Mouse (Mus musculus) left cerebral cortex, adult 2 months (tissue): ENCODE results near the gene 1700092M07Rik. TPM values are rescaled to one million over a fixed set of nuclear protein-coding genes. Genes with fewer than 3 reads are reported as not detected.

Experiments used
- DNase-seq, 2 experiments: peaks; one replicate each; pipeline ENCODE4 v3.0.0; 2021 to 2022; ENCODE audit warnings: low spot score in 2 of 2, mixed read lengths in 1 of 2; ENCODE audit errors: extremely low spot score in 1 of 2
- H3K27ac ChIP-seq: fragments of 200-600 bp; 2 replicates; pipeline ENCODE4 v1.8.1; 2022
- H3K4me3 ChIP-seq: fragments of 200-600 bp; 2 replicates; pipeline ENCODE4 v1.8.1; 2022
- CTCF ChIP-seq: fragments of 200-600 bp; IDR thresholded peaks from 2 replicates; pipeline ENCODE4 v1.8.1; 2022; ENCODE audit warnings: antibody characterized with exemption, mild to moderate bottlenecking, moderate library complexity
- intact Hi-C: fragments of 180-260 bp; cut with DNase I; formaldehyde crosslinking; loops from one replicate; pipeline ENCODE4 v1.15.1; 2025
- total RNA-seq, 2 experiments: library from RNA; stranded (reverse); gene quantifications; 2 replicates each; pipeline ENCODE4 v1.2.3; 2021

Gene 1700092M07Rik
- total RNA-seq, 2 experiments from 2014 or later: 1.4 to 1.8 TPM

DNA sequence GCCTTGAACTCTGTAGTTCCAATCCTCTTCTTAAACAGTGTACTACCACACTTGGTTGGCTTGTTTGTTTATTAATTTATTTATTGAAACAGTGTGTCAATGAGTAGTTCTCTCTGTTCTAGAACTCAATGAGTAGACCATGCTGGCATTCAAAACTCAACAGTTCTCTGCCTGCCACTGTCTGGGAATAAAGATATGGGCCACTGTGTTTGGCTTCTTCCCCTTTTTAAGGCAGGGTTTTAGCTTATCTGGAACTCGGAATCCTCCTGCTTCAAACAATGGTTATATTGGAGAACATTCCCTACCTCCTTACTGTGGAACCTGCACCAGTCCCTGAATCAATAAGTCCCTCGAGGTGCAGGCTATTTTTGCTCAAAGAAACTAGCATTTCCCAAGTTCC, 18.4 kb downstream of the 1700092M07Rik start:
- intact Hi-C loops: no loop called here

DNA sequence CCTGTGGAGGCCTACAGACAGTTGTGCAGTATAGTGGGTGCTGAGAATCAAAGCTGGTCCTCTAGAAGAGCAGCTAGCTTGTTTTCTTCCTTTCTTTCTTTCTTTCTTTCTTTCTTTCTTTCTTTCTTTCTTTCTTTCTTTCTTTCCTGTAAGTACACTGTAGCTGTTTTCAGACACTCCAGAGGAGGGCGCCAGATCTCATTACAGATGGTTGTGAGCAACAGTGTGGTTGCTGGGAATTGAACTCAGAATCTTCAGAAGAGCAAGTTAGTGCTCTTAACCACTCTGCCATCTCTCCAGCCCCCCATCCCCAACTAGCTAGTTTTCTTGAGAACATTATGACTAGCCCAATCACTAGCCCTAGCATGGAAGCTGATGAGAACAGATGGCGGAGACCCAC, 20.2 kb downstream of the 1700092M07Rik start:
- H3K27ac ChIP-seq: no peak overlapping the region
- DNase-seq: no peak
- H3K4me3 ChIP-seq: no peak overlapping the region
- peak; percentile 10; the same call in 1 of the 2 replicates for TF ChIP-seq CTCF
- intact Hi-C loops: no loop called here

More for the DNA sequence above, 18.4 kb downstream of the 1700092M07Rik start:
- DNase-seq: no peak
- H3K27ac ChIP-seq: no peak overlapping the region
- TF ChIP-seq CTCF: no peak
- H3K4me3 ChIP-seq: no peak overlapping the region

GRCm38 (mm10) chr19:8763276-8763675, 22.8 kb downstream of the 1700092M07Rik start:
- H3K4me3 ChIP-seq: no peak overlapping the region
- DNase-seq: no peak
- intact Hi-C loops: no loop called here
- no peak for TF ChIP-seq CTCF
- H3K27ac ChIP-seq: no peak overlapping the region

DNA sequence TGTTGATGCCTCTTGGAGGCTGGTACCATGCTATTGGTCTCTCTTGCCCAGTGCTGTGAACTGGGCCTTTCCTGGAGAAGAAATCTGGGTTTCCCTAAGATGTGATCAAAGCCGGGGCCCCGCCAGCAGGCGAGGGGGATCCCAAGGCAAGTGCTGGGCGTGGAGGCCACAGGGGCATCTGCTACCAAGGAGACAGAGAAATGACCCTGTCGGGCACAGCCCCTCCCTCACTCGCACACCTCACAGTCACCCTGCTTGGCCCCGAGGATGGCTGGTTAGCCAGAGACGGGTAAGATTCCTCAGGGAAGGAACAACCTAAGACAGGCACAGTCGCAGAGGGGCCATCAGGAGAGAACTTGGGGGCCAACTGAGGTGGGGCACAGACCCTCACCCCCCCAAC, 25.0 kb downstream of the 1700092M07Rik start:
- Histone ChIP-seq H3K4me3 (no peak overlapping the region), H3K27ac (no peak overlapping the region)
- intact Hi-C loops: no loop called here
- DNase-seq: no peak
- no peak for TF ChIP-seq CTCF

DNA sequence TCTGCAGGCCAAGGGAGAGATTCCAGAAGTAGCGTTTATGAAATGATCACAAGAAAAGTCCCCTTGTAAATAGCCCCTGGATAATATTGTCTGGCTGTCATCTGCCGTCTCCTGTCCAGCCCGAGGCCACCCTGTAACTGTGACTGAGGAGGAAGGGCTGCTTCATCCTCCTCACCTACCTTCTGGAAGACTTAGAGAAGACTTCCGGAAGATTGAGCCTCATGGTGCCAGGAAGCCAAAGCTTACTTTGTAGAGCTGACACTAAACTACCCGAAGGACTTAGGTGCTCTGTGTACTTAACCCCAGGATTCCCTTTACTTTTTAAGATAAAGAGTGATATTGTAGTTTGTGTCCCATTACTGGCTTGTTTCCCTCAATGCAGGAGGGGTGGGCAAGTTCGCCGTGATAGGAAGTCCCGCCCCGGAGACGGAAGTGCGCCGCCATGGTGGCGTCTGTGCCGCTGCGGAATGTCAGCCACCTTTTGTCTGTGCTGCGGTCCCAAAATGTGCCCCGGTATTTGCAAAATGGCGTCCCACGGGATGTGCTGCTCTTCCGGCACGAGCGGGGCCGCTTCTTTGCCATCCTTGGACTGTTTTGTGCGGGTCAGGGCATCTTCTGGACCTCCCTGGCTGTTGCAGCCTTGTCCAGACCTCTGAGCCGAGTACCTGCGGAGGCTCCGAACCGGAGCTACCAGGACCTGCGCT, 30.2 kb downstream of the 1700092M07Rik start, which contains the start of gene Tmem223:
Tmem223 (plus strand) TSS at position 430 of the 704 bp plus-strand sequence.
- intact Hi-C loops: no loop called here
- DNase-seq: peak; percentile 78 to 79
- H3K27ac ChIP-seq: peak within 1 kb of the TSS; percentile 93
- peak within 1 kb of the TSS; percentile 67 for H3K4me3 ChIP-seq
- TF ChIP-seq CTCF: peak; percentile 6; the same call in 1 of the 2 replicates

DNA sequence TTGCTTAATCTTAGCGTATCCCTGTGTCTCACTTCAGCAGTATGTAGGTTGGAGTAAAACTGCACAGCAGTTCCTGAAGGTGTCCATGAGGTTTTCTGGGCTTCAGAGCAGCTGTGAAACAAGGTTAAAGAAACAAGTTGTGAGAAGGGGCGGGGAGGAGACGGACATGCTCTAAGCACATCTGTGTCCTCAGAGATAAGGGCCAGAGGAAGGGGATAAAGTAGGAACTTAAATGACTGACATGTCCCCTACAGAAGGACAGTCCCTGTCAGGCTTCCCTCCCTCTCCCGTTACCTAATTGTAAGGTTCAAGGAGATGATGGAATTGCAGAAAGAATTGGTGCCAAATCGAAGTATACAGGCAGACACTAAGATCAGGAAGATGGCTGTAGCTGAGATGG, 32.5 kb downstream of the 1700092M07Rik start:
- TF ChIP-seq CTCF: no peak
- no peak for DNase-seq
- intact Hi-C loops: no loop called here
- no peak overlapping the region for H3K27ac ChIP-seq
- no peak overlapping the region for H3K4me3 ChIP-seq

DNA sequence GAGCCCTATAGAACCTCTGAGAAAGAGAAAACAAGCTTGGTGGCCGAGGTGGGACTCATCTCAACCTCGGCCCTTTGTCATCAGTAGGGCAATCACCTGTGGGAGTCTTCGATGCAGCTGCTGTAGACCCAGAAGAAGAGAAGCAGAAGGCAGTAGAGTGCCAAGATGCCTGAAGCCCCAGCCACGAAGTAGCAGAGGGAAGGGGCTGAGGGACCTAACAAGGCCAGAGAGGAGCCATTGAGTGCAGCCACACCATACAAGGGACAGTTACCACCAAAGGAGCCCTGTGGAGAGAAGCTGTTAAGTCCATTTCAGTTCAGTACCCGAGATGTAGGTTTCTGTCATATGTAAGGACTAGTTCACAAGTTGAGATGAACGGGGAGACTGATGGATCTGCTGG, 32.9 kb downstream of the 1700092M07Rik start:
- no peak for TF ChIP-seq CTCF
- peak overlapping the region; percentile 80 for H3K4me3 ChIP-seq
- no peak overlapping the region; the same call in 1 of the 2 replicates for H3K27ac ChIP-seq
- intact Hi-C loops: no loop called here
- DNase-seq: no peak

- intact Hi-C loops: loop anchor here (1.0 to 2.0 kb wide), 2 partner anchors 17 to 45 kb away; partner anchors contain the start of genes Nxf1 and Ttc9c
- Histone ChIP-seq H3K27ac (peak within 1 kb of the TSS; percentile 97), H3K4me3 (peak within 1 kb of the TSS; percentile 80)
- TF ChIP-seq CTCF: no peak; the same call in 1 of the 2 replicates
- DNase-seq: peak; percentile 94 to 96
These were observed 33.7 kb downstream of the 1700092M07Rik start, which contains the start of gene Tmem179b for GRCm38 (mm10) chr19:8774086-8774835. Tmem179b (minus strand) TSS chr19:8774467.

DNA sequence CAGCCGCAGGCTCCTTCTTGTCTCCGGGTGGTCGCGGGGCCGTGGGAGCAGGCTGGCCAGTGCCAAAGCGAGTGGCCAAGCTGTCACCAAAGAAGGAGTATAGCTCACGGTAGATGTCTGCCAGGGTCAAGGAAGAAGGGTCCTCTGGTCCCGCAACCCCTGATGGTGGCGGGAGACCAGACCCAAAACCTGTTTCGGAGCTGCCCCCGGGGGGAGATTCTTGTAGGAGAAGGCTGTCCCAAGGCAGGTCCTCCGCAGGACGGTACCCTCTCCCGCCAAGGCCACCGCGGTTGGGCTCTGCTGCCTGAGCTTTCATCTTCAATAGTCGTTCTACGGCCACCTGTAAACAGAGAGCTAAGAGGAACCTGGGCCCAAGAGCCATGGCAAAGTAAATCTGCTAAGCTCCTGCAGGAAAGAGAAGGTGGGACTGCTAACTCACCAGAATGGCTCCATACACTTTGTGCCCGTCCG, 34.5 kb downstream of the 1700092M07Rik start:
- H3K27ac ChIP-seq: peak overlapping the region; percentile 97
- no peak for DNase-seq
- H3K4me3 ChIP-seq: peak overlapping the region; percentile 80
- TF ChIP-seq CTCF: no peak
- intact Hi-C loops: loop anchor here (1.0 to 2.0 kb wide), 2 partner anchors 18 to 44 kb away; partner anchors contain the start of genes Nxf1 and Ttc9c

GRCm38 (mm10) chr19:8786008-8786781, 45.7 kb downstream of the 1700092M07Rik start, which contains the start of gene Taf6l:
Taf6l (minus strand) TSS chr19:8786417.
- Histone ChIP-seq H3K27ac (peak within 1 kb of the TSS; percentile 54; the same call in 1 of the 2 replicates), H3K4me3 (peak within 1 kb of the TSS; percentile 57)
- peak; percentile 56 for TF ChIP-seq CTCF
- peak; percentile 84 to 92 for DNase-seq
- intact Hi-C loops: no loop called here

DNA sequence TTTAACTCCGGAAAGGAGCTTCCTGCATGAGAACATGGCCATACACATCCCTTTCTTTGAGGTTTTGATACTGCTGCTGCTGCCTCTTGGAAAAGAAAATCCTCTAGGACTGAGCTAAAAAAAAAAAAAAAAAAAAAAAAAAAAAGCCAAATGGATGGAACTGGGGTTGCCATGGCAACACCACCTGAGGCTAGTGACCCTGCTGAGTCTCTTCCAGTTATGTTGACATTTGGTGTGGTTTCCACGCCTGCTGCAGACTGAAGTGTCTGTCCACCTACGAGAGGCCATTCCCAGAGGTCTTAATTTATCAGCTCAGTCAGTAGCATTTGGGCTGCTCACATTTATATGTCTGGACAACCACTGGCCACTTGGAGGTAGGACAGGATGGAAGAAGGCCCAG, 48.0 kb downstream of the 1700092M07Rik start:
- intact Hi-C loops: no loop called here
- H3K4me3 ChIP-seq: no peak overlapping the region
- TF ChIP-seq CTCF: no peak

More for the DNA sequence above, 48.0 kb downstream of the 1700092M07Rik start:
- peak overlapping the region; percentile 86 for H3K27ac ChIP-seq
- DNase-seq: no peak
